Mouse (Mus musculus): Measurements from ENCODE around the gene Rora. TPM values are rescaled to one million over a fixed set of nuclear protein-coding genes. Genes with fewer than 3 reads are reported as not detected.

Gene Rora
- polyA plus RNA-seq, 1 experiment from 2014 or later: 7.5 TPM

GRCm38 (mm10) chr9:69227806-69228205 lies 574.2 kb downstream of the Rora start:
- DNase-seq (ENCODE audit: low spot score): no peak
- no peak overlapping the region for H3K4me3 ChIP-seq (ENCODE audit: low read depth, low read length)
- no peak overlapping the region for H3K9ac ChIP-seq (ENCODE audit: low read length)
- H3K27ac ChIP-seq (replicated peaks): no peak overlapping the region
- H3K4me2 ChIP-seq (replicated peaks; ENCODE audit: low read depth): no peak overlapping the region
- no peak for TF ChIP-seq EP300 (optimal IDR thresholded peaks at IDR 0.05)
- TF ChIP-seq CTCF (IDR thresholded peaks at IDR 0.05; ENCODE audit: low read depth): no peak
- ATAC-seq (ENCODE audit: low FRiP score, low TSS enrichment): no peak
- H3K27me3 ChIP-seq (ENCODE audit: control insufficient read depth, insufficient read depth, low read length): no peaks in the 10 kb centered on the region
- 73% methylated on average over 6 of the region's 6 CpGs for WGBS
- no peaks in the 10 kb centered on the region for H3K36me3 ChIP-seq (ENCODE audit: control insufficient read depth, insufficient read depth, low read length)
- no peaks in the 10 kb centered on the region for H3K9me3 ChIP-seq (ENCODE audit: control insufficient read depth, low read length)
- no peaks in the 10 kb centered on the region for H3K4me1 ChIP-seq (replicated peaks; ENCODE audit: control insufficient read depth, insufficient read depth)

GRCm38 (mm10) chr9:69229935-69230334 lies 576.3 kb downstream of the Rora start:
- Histone ChIP-seq H3K27ac (replicated peaks) (no peak overlapping the region), H3K36me3 (ENCODE audit: control insufficient read depth, insufficient read depth, low read length) (no peaks in the 10 kb centered on the region), H3K4me2 (replicated peaks; ENCODE audit: low read depth) (no peak overlapping the region), H3K4me1 (replicated peaks; ENCODE audit: control insufficient read depth, insufficient read depth) (no peaks in the 10 kb centered on the region), H3K27me3 (ENCODE audit: control insufficient read depth, insufficient read depth, low read length) (no peaks in the 10 kb centered on the region), H3K4me3 (ENCODE audit: low read depth, low read length) (no peak overlapping the region), H3K9ac (ENCODE audit: low read length) (no peak overlapping the region), H3K9me3 (ENCODE audit: control insufficient read depth, low read length) (no peaks in the 10 kb centered on the region)
- TF ChIP-seq CTCF (IDR thresholded peaks at IDR 0.05; ENCODE audit: low read depth): no peak
- no peak for TF ChIP-seq EP300 (optimal IDR thresholded peaks at IDR 0.05)
- ATAC-seq (ENCODE audit: low FRiP score, low TSS enrichment): no peak
- no peak for DNase-seq (ENCODE audit: low spot score)
- WGBS: 79% methylated on average over 7 of the region's 7 CpGs

- Histone ChIP-seq H3K9ac (ENCODE audit: low read length) (no peak overlapping the region), H3K27ac (replicated peaks) (no peak overlapping the region), H3K27me3 (ENCODE audit: control insufficient read depth, insufficient read depth, low read length) (no peaks in the 10 kb centered on the region), H3K4me2 (replicated peaks; ENCODE audit: low read depth) (no peak overlapping the region), H3K4me3 (ENCODE audit: low read depth, low read length) (no peak overlapping the region), H3K36me3 (ENCODE audit: control insufficient read depth, insufficient read depth, low read length) (no peaks in the 10 kb centered on the region), H3K4me1 (replicated peaks; ENCODE audit: control insufficient read depth, insufficient read depth) (no peaks in the 10 kb centered on the region), H3K9me3 (ENCODE audit: control insufficient read depth, low read length) (no peaks in the 10 kb centered on the region)
- TF ChIP-seq CTCF (IDR thresholded peaks at IDR 0.05; ENCODE audit: low read depth) (no peak), EP300 (optimal IDR thresholded peaks at IDR 0.05) (no peak)
- ATAC-seq (ENCODE audit: low FRiP score, low TSS enrichment) (no peak), DNase-seq (ENCODE audit: low spot score) (no peak)
- WGBS: 57% methylated on average over 7 of the region's 7 CpGs
These were observed 580.9 kb downstream of the Rora start for GRCm38 (mm10) chr9:69234526-69234925.

- no peak for DNase-seq (ENCODE audit: low spot score)
- WGBS: 70% methylated on average over 10 of the region's 10 CpGs
These were observed 583.7 kb downstream of the Rora start for GRCm38 (mm10) chr9:69237316-69237715.

GRCm38 (mm10) chr9:69242538-69242937 lies 589.0 kb downstream of the Rora start:
- ATAC-seq (ENCODE audit: low FRiP score, low TSS enrichment) (no peak), DNase-seq (ENCODE audit: low spot score) (no peak)
- H3K27me3 ChIP-seq (ENCODE audit: control insufficient read depth, insufficient read depth, low read length): no peaks in the 10 kb centered on the region
- no peak overlapping the region for H3K27ac ChIP-seq (replicated peaks)
- no peaks in the 10 kb centered on the region for H3K9me3 ChIP-seq (ENCODE audit: control insufficient read depth, low read length)
- 56% methylated on average over 6 of the region's 6 CpGs for WGBS
- TF ChIP-seq EP300 (optimal IDR thresholded peaks at IDR 0.05) (no peak), CTCF (IDR thresholded peaks at IDR 0.05; ENCODE audit: low read depth) (no peak)
- no peak overlapping the region for H3K9ac ChIP-seq (ENCODE audit: low read length)
- H3K4me2 ChIP-seq (replicated peaks; ENCODE audit: low read depth): no peak overlapping the region
- no peaks in the 10 kb centered on the region for H3K4me1 ChIP-seq (replicated peaks; ENCODE audit: control insufficient read depth, insufficient read depth)
- no peak overlapping the region for H3K4me3 ChIP-seq (ENCODE audit: low read depth, low read length)
- H3K36me3 ChIP-seq (ENCODE audit: control insufficient read depth, insufficient read depth, low read length): no peaks in the 10 kb centered on the region

More at GRCm38 (mm10) chr9:69237316-69237715, 583.7 kb downstream of the Rora start:
- no peak for ATAC-seq (ENCODE audit: low FRiP score, low TSS enrichment)
- Histone ChIP-seq H3K9ac (ENCODE audit: low read length) (no peak overlapping the region), H3K4me3 (ENCODE audit: low read depth, low read length) (no peak overlapping the region), H3K27me3 (ENCODE audit: control insufficient read depth, insufficient read depth, low read length) (no peaks in the 10 kb centered on the region), H3K27ac (replicated peaks) (no peak overlapping the region), H3K4me2 (replicated peaks; ENCODE audit: low read depth) (no peak overlapping the region), H3K9me3 (ENCODE audit: control insufficient read depth, low read length) (no peaks in the 10 kb centered on the region), H3K36me3 (ENCODE audit: control insufficient read depth, insufficient read depth, low read length) (no peaks in the 10 kb centered on the region), H3K4me1 (replicated peaks; ENCODE audit: control insufficient read depth, insufficient read depth) (no peaks in the 10 kb centered on the region)
- TF ChIP-seq CTCF (IDR thresholded peaks at IDR 0.05; ENCODE audit: low read depth) (no peak), EP300 (optimal IDR thresholded peaks at IDR 0.05) (no peak)

GRCm38 (mm10) chr9:69243626-69244025 lies 590.0 kb downstream of the Rora start:
- H3K9ac ChIP-seq (ENCODE audit: low read length): no peak overlapping the region

More at GRCm38 (mm10) chr9:69243626-69244025, 590.0 kb downstream of the Rora start:
- TF ChIP-seq CTCF (IDR thresholded peaks at IDR 0.05; ENCODE audit: low read depth) (no peak), EP300 (optimal IDR thresholded peaks at IDR 0.05) (no peak)
- H3K9me3 ChIP-seq (ENCODE audit: control insufficient read depth, low read length): no peaks in the 10 kb centered on the region
- H3K4me1 ChIP-seq (replicated peaks; ENCODE audit: control insufficient read depth, insufficient read depth): no peaks in the 10 kb centered on the region
- H3K4me2 ChIP-seq (replicated peaks; ENCODE audit: low read depth): no peak overlapping the region
- H3K36me3 ChIP-seq (ENCODE audit: control insufficient read depth, insufficient read depth, low read length): no peaks in the 10 kb centered on the region
- H3K27ac ChIP-seq (replicated peaks): no peak overlapping the region
- no peak for ATAC-seq (ENCODE audit: low FRiP score, low TSS enrichment)
- no peak for DNase-seq (ENCODE audit: low spot score)
- H3K27me3 ChIP-seq (ENCODE audit: control insufficient read depth, insufficient read depth, low read length): no peaks in the 10 kb centered on the region
- 42% methylated on average over 6 of the region's 6 CpGs for WGBS
- no peak overlapping the region for H3K4me3 ChIP-seq (ENCODE audit: low read depth, low read length)

Measured in stomach, postnatal 0 days (tissue).